Mouse (Mus musculus) embryo, embryonic 11.5 days (tissue): ENCODE measurements around the gene Gdap1l1.

ENCODE experiments used
- DNase-seq: peaks from one replicate; pipeline ENCODE4 v3.0.0-alpha.2; 2012; ENCODE audit warnings: low read depth, low spot score

Gdap1l1 gene

GRCm38 (mm10) chr2:163463251-163463769, 25.0 kb downstream of the Gdap1l1 start:
- DNase-seq: no peak

- no peak for DNase-seq
These were observed 25.7 kb downstream of the Gdap1l1 start for GRCm38 (mm10) chr2:163463998-163464397.

GRCm38 (mm10) chr2:163464562-163464961, 26.3 kb downstream of the Gdap1l1 start:
- DNase-seq: no peak

GRCm38 (mm10) chr2:163466771-163467170, 28.5 kb downstream of the Gdap1l1 start:
- DNase-seq: no peak

GRCm38 (mm10) chr2:163467585-163467984, 29.3 kb downstream of the Gdap1l1 start:
- no peak for DNase-seq

- no peak for DNase-seq
These were observed 30.6 kb downstream of the Gdap1l1 start for GRCm38 (mm10) chr2:163468866-163469265.

- DNase-seq: no peak
These were observed 31.4 kb downstream of the Gdap1l1 start for GRCm38 (mm10) chr2:163469711-163470110.

GRCm38 (mm10) chr2:163471136-163471535, 32.9 kb downstream of the Gdap1l1 start:
- DNase-seq: no peak

- DNase-seq: peak; percentile 16
These were observed 33.6 kb downstream of the Gdap1l1 start for GRCm38 (mm10) chr2:163471710-163472465.

GRCm38 (mm10) chr2:163472466-163472851, 34.2 kb downstream of the Gdap1l1 start, which contains the start of gene Fitm2:
Gene Fitm2 (minus strand): TSS chr2:163472629.
- DNase-seq: peak; percentile 97

- DNase-seq: no peak
These were observed 42.0 kb downstream of the Gdap1l1 start for GRCm38 (mm10) chr2:163480191-163480825.

GRCm38 (mm10) chr2:163481539-163482029, 43.3 kb downstream of the Gdap1l1 start:
- peak; percentile 22 for DNase-seq

- no peak for DNase-seq
These were observed 49.1 kb downstream of the Gdap1l1 start for GRCm38 (mm10) chr2:163487360-163487759.

GRCm38 (mm10) chr2:163489725-163490291, 51.5 kb downstream of the Gdap1l1 start:
- DNase-seq: no peak

GRCm38 (mm10) chr2:163490656-163491055, 52.4 kb downstream of the Gdap1l1 start:
- no peak for DNase-seq

- no peak for DNase-seq
These were observed 53.1 kb downstream of the Gdap1l1 start for GRCm38 (mm10) chr2:163491351-163491750.

- DNase-seq: no peak
These were observed 53.7 kb downstream of the Gdap1l1 start, which contains the start of gene R3hdml for GRCm38 (mm10) chr2:163492018-163492417. Gene R3hdml (plus strand): TSS chr2:163492318.

- DNase-seq: no peak
These were observed 54.8 kb downstream of the Gdap1l1 start for GRCm38 (mm10) chr2:163493031-163493430.

- DNase-seq: no peak
These were observed 55.7 kb downstream of the Gdap1l1 start for GRCm38 (mm10) chr2:163493976-163494375.

- DNase-seq: no peak
These were observed 56.2 kb downstream of the Gdap1l1 start for GRCm38 (mm10) chr2:163494456-163494855.

- no peak for DNase-seq
These were observed 63.9 kb downstream of the Gdap1l1 start for GRCm38 (mm10) chr2:163502219-163502618.

GRCm38 (mm10) chr2:163503191-163503590, 64.9 kb downstream of the Gdap1l1 start:
- DNase-seq: no peak
